Mouse (Mus musculus) embryo, embryonic 9.5 days (tissue): ENCODE results near the gene Tgfbr3l.
"Not testable (repeated sequence)": the region's sequence is repeated elsewhere in the genome, so short reads cannot be mapped to it uniquely, and the experiment has no call there.

ENCODE experiments used
- DNase-seq: peaks from one replicate; pipeline ENCODE4 v3.0.0-alpha.2; 2017; ENCODE audit errors: extremely low spot score

The Tgfbr3l gene

DNA sequence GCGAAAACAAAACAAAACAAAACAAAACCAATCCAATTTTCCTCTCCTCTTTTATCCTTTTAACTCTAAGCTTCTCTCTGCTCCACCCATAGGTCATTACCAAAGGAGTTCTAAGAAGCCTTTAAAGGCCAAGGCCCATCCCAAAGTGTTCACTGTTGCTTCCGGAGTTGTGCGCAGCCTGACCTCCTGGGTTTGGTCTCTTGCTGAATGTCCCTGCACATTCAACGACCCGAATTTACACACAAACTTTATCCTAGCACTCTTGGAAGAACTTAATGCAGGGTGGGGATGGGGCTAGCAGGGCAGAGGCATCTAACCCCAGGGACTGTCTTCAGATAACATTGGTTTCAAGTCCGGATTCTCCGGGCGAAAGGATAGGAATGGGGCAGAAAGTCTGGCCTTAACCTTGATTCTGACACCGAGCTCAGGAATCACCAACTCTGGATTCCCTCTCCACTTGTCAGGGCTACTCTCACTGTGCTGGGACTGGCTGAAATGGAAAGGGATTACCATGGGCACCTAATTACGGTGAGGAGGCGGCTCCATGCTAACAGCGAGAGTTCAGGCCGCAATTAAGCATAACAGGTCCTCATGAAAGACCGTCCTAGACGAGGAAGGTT lies 10.1 kb upstream of the Tgfbr3l start:
- no peak for DNase-seq

DNA sequence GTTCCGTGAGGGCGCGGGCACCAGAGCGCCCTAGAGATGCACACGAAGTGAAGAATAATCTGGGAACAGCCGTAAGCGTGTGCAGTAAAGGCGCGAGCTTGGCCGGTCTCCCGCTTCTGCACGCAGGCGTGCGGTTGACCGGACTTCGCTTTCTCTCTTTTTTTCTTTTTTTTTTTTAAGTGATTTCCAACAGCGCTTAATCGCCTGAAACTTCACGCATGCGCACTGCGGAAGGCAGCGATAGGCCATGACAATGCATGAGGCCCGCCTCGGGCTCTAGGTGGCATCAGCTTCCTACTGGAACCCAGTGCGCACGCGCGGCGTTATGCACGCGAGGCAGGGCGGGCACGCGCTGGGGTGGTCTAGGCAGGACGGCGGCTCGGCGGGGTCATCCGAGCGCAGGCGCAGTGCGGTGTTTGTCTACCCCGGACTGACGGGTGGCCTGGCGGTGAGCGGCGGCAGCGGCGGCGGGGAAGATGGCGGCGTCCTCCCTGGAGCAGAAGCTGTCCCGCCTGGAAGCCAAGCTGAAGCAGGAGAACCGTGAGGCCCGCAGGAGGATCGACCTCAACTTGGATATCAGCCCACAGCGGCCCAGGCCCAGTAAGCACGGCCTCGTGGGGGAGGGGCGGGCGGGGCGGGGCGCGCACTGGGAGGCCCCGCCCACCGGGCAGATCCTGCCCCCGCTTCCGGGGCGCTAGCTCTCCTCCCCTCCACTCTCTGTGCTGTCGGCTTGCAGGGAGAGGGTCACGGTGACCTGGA lies 9.4 kb upstream of the Tgfbr3l start, which contains the start of the genes Map2k7 and Gm49320:
Map2k7 (plus strand) TSS at position 307 of the 759 bp plus-strand sequence.
Gm49320 (plus strand) TSS at position 432 of the 759 bp plus-strand sequence.
- peak; percentile 99 for DNase-seq

DNA sequence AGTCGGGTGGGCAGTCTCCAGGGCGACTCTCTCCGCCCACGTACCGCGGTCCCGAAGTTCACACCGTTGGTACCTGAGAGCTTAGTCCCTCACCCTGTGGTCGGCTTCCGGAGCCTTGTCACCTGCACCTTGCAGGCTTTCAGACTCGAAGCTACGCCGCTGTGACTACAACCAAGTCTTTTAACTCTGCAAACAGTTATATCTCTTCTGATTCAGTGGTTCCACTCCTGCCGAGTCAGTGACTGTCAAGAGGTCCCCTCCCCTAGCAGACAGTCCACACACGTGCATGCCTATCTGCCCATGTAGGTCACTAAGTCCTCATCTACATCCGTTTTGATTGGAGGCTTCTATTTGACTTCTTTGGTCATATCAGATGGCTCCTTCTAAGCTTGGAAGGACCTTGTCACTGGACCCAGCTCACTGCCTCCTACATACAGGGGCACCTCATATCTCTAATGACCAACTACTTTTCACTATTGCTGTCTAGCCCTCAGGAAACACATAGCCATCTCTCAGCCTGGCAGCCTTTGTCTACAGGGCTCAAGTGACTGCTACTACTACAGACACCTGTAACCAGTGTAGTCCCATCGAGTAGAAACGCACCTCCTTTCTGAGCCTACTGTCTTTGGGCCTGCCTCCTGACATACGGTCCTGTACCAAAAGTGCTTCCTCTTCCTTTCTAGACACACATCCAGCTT lies 8.7 kb upstream of the Tgfbr3l start:
- DNase-seq: no peak

DNA sequence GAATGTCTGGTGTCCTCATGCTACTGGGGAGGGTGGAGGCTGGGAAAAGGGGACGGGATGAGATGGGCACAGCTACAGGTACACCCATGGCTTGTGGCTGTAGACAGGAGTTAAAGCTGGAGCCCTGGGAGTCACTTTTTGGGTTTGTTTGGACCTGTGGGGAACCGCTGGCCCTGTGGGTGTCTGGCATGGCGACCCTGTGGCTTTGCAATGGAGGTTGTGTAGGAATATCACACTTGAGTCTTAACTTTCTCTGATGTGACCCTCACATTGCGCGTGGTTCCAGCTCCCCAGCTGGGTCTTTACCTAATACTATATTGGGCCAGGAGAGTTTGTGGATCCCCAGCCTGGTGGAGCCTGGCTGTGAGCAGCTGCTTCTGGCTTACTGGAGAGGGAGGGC lies 3.0 kb upstream of the Tgfbr3l start:
- DNase-seq: no peak

DNA sequence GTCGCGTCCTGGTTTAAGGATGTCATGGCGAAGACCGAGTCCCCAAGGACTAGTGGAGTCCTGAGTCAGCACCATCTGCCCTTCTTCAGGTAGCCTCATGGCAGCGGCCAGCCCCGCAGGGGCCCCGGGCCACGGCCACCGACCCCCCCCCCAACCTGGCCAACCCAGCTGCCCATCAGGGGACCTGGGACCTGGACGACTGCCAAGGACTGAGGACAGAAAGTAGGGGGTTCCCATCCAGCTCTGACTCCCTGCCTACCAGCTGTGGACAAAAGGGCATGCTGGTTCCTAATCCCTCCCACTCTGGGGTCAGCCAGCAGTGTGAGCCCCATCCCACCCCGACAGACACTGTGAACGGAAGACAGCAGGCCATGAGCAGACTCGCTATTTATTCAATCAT lies 2.3 kb upstream of the Tgfbr3l start:
- DNase-seq: no peak

DNA sequence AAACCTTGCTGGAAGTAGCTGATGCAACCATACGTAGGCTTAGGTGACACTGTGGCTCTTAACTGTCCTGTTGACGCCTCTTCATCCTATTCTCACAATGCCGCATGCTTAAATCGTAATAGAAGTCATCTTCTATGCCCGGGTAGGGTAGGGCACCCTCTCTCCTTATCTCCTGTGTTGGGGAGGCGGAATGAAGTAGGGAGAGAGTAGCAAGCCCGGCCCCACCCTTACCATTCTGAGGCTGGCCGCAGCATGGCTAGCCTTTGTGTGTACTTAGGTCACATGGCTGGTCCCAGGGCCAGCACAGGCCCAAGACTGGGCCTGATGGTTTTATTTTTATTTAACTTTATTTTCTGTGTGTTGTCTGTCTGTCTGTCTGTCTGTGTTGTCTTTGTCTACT lies 773 bp upstream of the Tgfbr3l start:
- no peak for DNase-seq

DNA sequence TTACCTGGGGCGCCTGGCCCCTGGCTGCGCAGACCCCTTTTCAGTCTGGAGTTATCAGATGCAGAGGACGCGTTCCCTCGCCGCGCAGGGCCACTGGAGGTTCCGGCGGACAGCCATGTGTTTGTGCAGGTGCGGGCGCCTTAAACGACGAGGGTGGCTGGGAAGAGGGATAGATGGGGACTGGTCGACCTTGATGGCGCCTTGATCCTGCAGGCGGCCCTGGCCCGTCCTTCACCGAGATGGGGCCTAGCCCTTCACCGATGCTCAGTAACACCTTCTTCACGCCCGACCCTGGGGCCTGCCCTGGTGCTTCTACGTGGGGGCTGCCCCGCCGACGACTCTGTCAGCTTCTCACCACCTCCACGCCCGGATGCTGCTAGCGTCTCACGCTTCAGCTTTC lies 1.2 kb downstream of the Tgfbr3l start:
- DNase-seq: peak; percentile 71

DNA sequence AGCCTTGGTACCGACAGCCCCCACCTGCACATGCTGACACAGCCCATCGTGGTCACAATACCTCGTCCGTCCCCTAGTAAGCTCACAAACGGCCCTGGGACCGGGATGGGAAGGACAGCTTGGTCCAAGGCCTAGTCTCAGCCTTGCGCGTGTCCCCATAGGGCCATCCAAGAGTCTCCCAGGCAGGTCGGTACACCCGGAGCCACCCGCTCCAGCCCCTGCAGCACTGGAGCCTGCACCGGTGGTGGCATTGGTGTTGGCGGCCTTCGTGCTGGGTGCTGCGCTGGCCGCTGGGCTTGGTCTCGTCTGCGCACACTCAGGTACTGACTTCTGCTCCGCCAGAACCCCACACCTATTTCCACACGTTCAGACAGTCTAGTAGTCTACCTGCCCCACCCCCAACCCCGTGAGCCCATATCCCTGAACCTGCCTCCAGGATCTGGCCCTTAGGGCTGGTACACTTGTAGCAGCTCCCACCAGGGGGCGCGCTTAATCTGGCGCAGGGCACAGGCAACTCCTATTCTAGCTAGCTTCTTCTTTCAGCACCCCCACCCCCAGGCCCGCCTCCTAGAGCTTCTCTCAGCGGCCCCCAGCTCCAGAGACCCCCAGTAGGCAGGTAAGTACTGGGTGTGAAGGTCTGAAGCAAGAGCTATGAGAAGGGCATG lies 2.4 kb downstream of the Tgfbr3l start:
- DNase-seq: peak; percentile 79

DNA sequence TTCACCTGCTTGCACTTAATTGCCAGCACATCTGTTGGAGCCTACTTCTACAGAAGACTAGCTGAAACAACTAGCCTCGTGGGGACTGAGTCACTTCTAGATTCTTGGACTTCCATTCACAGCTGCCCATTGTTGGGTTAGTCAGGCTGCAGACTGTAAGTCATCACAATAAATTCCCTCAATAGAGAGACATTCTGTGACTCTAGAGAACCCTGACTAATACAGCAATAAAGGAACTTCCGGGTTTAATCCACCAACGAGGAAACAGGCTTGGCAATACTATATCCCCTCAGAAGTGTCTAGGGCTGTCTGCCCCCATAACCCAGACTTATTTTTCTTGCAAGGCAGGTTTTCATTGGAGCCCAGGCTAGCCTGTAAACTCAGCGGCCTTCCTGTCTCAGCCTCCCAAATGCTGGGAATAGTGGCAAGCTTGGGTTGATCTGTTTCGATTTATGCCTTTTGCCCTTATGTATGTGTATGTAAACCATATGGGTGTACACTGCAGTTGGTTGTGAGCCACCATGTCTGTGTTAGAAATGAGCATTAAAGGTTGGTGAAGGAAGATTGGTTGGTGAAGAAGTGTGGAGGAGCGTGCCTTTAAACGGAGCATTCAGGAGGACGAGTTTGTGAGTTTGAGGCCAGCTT lies 4.2 kb downstream of the Tgfbr3l start:
- no peak for DNase-seq

DNA sequence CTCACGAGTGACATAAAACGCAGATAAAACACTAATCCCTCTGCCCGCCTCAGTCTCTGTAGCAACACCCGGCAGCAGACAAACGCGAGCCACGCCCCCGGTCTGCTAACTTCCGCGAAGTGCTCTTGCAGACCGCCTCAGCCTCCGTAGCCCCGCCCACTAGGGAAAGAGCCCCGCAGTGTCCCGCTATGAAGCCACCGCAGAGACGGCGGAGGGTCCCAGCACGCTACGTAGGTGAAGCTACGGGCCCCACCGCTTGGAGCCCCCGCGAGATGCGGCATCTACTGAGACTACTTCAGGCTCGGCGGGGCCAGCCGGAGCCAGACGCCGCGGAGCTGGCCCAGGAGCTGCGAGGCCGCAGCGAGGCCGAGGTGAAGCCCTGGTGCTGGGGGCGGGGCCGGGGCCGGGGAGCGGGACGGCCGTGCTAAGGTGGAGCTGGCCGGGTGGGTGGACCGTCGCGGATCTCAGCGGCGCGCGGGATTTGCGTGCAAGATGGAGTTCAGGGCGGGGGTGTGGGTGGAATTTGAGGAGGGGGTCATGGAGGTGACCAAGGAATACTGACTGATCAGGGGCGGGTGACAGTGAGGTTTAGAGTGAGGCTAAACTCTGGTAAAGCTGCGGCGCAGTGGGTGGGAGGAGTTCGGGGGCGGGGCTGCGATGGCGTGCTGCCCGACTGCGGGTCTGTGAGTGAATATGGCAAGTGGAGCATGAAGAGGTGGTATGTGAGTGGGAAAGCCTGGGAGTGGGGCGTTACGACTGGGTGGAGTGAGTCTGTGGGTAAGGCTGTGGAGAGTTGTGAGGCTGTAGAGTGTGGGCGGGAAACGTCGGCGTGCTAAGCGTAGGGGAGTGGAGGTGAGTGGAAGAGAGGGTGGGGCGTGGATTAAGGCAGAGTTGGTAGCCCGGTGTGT lies 5.2 kb downstream of the Tgfbr3l start, which contains the start of gene Snapc2:
Snapc2 (plus strand) TSS at position 147 of the 908 bp plus-strand sequence.
- peak; percentile 96 for DNase-seq

DNA sequence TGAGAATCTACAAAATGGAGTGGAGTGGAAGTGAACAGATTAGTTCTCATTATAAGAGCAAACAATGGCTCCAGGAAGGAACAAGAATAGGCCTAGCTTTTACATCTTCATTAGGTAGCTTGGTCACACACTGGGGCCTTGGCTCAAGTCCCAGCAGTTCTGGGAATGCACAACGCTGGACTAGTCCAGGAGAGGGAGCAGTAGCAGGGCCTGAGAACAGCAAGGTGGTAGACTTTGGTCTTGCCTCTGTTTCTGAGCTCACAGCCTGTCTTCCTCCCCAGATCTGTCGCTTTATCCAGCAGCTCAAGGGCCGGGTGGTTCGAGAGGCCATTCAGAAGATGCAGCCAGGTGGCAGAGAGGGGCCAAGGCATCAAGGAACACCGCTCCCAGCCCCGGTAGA lies 6.0 kb downstream of the Tgfbr3l start:
- no peak for DNase-seq

DNA sequence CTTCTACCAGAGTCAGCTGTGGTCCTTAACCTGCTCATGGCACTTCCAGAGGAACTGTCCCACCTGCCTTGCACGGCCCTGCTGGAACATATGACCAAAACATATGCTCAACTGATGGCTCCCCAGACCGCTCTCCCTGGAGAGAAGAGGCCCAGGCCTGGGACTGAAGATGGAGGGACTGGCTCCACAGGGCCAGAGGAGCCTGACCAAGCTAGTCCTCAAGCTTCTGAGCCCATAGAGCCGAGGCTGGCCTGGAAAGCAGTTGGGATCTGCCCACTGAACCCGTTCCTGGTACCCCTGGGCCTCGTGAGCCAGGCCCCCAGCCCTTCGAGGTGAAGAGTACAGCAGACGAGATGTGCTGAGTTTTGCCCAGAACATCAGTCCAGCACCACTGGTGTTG lies 7.5 kb downstream of the Tgfbr3l start:
- not testable (repeated sequence) for DNase-seq

DNA sequence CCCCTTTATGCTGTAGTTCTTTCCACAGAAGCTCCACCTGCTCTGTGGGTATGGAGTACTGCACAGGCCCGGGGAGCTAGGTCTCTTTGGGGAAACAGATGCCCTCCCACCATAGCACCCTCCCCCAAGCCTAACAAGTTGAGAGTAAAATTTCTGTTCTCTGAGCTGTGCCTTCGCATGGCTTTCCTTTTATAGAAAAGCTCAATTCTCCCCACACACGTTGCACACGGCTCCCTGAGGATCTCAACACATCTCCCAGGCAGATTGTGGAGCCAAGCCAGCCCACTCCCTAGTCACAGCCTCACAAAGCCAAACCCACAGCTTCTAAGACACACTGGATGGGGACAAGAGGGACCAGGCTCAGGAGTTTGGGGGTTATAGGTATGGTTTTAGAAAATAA lies 8.9 kb downstream of the Tgfbr3l start:
- DNase-seq: no peak

DNA sequence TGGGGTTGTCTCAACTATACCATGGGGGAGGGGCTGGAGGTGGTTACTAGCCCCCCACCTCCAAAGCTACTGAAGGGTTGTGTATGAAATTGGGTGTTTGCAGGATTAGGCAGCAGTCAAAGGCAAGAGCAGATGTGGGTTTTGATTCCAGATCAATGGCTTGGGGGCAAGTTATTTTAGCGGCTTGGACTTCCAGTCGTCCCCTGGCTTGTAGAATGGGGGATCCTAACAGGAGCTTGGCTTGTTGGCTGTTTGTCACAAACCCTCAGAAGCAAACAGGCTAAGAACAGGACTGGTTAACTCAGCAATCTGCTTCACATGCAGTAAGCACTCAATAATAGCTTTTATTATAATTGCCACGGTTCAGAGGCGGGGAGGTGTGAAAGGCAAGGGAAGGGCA lies 9.3 kb downstream of the Tgfbr3l start:
- no peak for DNase-seq

DNA sequence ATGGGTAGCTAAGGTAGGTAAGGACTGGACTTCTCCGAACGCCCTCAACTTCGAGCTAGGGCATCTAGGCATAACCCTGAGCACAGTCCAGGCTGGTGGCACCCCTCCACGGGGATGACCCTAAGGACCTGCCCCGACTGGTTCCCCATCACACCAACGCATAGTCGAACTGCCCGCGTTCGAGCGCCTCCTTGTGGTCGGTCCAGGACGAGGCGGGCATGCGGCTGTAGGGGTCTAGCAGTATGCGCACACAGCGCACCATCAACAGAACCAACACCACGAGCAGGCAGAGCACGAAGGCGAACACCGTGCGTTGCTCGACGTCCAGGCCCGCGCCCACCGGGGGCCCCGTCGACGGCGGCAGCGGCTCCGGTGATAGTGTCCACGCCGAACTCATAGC lies 10.2 kb downstream of the Tgfbr3l start:
- peak; percentile 89 for DNase-seq

DNA sequence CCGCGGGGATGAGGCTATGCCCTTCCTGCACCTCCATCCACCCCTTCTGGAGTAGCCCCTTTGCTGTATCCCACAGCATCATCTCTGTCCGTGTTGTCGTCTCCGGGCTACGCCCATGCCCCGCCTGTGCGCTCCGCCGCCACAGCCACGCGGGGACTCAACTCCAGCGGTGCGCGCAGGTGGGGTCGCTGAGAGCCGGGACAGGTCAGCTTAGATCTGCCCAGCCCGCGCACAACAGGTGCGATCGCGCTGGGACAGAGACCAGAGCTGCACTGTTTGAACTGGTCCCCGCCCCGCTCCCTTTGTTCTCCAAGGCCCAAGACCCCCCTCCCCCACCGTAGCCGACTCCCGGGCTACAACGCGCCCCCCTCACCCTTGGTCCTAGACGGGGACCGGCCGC lies 10.7 kb downstream of the Tgfbr3l start:
- no peak for DNase-seq

DNA sequence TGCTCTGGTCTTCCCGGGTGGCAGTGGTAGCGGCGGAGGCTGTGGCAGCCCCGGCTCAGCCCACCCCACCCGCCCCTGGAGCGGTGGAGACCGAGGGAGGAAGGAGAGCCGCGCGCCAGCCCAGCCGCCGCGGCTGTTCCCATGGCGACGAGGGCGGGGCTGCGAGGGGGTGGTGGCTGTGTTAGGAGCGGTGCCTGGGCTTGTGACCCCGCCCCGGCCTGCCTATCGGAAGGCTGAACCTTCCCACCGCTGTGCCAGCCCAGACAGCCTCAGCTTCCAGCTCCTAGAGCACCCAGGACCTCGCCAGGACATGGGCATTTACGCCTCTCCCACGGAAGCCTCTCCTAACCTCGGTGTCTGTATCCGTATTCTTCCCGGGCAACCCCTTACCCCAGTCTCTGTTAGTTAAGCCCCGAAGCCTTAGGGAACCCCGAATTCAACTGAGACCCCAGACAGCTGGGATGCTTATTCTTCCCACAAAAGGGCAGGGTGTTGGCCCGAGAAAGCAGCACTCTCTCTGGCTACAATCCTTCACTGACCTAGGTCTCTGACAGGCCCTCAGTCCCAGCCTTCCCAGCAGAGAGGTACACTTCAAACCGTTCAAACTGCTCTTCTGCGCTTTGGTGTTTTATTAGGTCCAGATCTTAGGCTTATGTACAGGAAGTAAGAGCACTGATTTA lies 11.3 kb downstream of the Tgfbr3l start, which contains the start of gene Ctxn1:
Ctxn1 (minus strand) TSS at position 150 of the 680 bp plus-strand sequence.
- peak; percentile 98 for DNase-seq

DNA sequence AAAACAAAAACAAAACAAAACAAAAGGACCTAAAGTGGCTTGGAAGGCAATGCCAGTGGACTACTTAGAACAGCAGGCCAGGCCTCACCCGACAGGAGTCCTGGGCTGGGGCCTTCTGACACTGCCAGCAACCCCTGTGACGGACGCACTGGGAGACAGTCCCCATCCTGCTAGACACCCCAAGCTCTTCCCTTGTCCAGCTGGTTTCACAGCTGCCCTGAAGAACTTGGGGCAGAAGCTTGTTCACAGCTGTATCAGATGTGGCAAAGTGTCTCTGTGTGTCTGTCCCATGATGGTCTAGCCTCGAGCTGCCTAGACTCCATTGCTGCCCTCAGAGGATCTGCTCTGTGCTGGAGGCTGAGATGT lies 11.8 kb downstream of the Tgfbr3l start:
- DNase-seq: no peak

DNA sequence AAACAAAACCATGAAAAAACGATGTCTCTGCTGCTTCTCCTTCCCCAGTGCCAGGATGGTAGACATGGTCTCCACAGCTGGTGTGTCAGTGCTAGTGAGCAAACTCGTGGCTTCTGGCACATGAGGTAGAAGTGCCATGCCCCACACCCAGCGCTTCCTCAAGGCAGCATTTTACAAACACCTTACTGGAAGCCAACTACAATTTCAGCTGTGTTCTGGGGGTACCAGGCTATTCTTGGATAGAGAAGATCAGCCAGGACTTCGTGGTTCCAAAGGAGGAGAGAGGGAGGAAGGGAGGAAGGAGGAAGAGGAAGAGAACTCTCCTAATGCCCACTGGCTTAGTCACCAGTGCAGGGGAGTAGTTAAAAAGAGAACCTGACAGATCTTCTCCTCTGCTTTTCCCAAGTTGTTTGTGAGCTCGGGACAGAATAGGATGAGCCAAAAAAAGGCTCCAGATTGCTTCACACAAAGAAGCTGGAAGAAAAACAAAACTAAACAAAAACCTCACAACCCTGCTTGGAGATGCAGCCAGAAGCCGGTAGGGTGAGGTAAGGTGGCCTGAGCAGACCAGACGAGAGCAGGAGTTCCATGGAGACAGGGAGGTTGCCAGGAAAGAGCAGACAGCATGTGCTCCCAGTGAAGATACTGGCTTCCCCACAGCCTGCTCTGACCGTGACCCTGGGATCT lies 15.2 kb downstream of the Tgfbr3l start:
- DNase-seq: no peak
